Mouse (Mus musculus) midbrain, postnatal 0 days (tissue): ENCODE measurements around the gene 1700013H16Rik. TPM values are rescaled to one million over a fixed set of nuclear protein-coding genes. Genes with fewer than 3 reads are reported as not detected.
A peak's percentile ranks its signal among the peaks of the same experiment; 100 is the strongest.
"Not testable (repeated sequence)": the region's sequence is repeated elsewhere in the genome, so short reads cannot be mapped to it uniquely, and the experiment has no call there.

Source experiments
- ATAC-seq: fragments of 200-750 bp; cut with Nextera tagmentation; 2 replicates; pipeline ENCODE4 v1.8.0; 2017; ENCODE audit warnings: moderate number of reproducible peaks, mild to moderate bottlenecking, moderate TSS enrichment, moderate library complexity; ENCODE audit not compliant: low FRiP score
- DNase-seq: peaks from one replicate; pipeline ENCODE4 v3.0.0-alpha.2; 2015; ENCODE audit warnings: low spot score
- H3K27ac ChIP-seq: fragments of 300-500 bp; sonication (generic); 2 replicates; pipeline ENCODE4 v1.5.1; 2014; ENCODE audit warnings: low read depth, mild to moderate bottlenecking, low read length, mixed read lengths
- H3K27me3 ChIP-seq: fragments of 300-500 bp; sonication (generic); 2 replicates; pipeline ENCODE4 v1.6.1; 2014; ENCODE audit warnings: low read length, control low read depth, mixed read lengths; ENCODE audit not compliant: insufficient read depth
- H3K36me3 ChIP-seq: fragments of 300-500 bp; sonication (generic); 2 replicates; pipeline ENCODE4 v1.6.1; 2014; ENCODE audit warnings: low read length, control low read depth, mixed read lengths; ENCODE audit not compliant: insufficient read depth
- H3K4me1 ChIP-seq: fragments of 300-500 bp; sonication (generic); 2 replicates; pipeline ENCODE4 v1.6.1; 2014; ENCODE audit warnings: mild to moderate bottlenecking, control low read depth, antibody characterized with exemption, low read length, mixed read lengths; ENCODE audit not compliant: insufficient read depth
- H3K4me2 ChIP-seq: fragments of 300-500 bp; sonication (generic); 2 replicates; pipeline ENCODE4 v1.6.1; 2014; ENCODE audit warnings: low read depth, mild to moderate bottlenecking, low read length, mixed read lengths; ENCODE audit not compliant: poor library complexity, severe bottlenecking
- H3K4me3 ChIP-seq: fragments of 300-500 bp; sonication (generic); 2 replicates; pipeline ENCODE4 v1.5.1; 2014; ENCODE audit warnings: low read depth, mild to moderate bottlenecking, low read length, moderate library complexity
- H3K9ac ChIP-seq: fragments of 300-500 bp; sonication (generic); replicated peaks from 2 replicates; pipeline ENCODE4 v1.6.1; 2014; ENCODE audit warnings: mild to moderate bottlenecking, low read length, moderate library complexity, mixed read lengths; ENCODE audit not compliant: poor library complexity, severe bottlenecking
- H3K9me3 ChIP-seq: fragments of 300-500 bp; sonication (generic); 2 replicates; pipeline ENCODE4 v1.6.1; 2016; ENCODE audit warnings: low read length, control low read depth
- CTCF ChIP-seq: IDR thresholded peaks from 2 replicates; pipeline ENCODE4 v1.5.1; 2016; ENCODE audit warnings: antibody characterized with exemption, mild to moderate bottlenecking
- WGBS: fragments of 180-500 bp; shearing (Covaris S2); extraction: QIAGEN DNeasy Blood & Tissue Kit; methylation state at CpG from one replicate; pipeline ENCODE4 v1.1.7; 2014; 5-methylcytosine and 5-hydroxymethylcytosine counted together
- polyA plus RNA-seq: library from polyadenylated mRNA; unstranded; fragments of >200 nt; fragmentation: Nextera tagmentation; extraction: Ambion mirVana; gene quantifications from 2 replicates; pipeline ENCODE4 v1.2.1, GENCODE M21; 2015
- total RNA-seq: library from RNA; depleted of rRNA; stranded (reverse); fragments of >200 nt; gene quantifications from 2 replicates; pipeline ENCODE4 v1.2.3, GENCODE M21; 2014; rRNA removed

1700013H16Rik gene
- total RNA-seq (not detected in 2 replicates), polyA plus RNA-seq (not detected in 2 replicates)

GRCm38 (mm10) chrX:53757736-53758135, at the start of gene 1700013H16Rik:
1700013H16Rik (minus strand) TSS chrX:53757831.
- no peak within 1 kb of the TSS for H3K27ac ChIP-seq
- H3K9me3 ChIP-seq: peaks cover 5% of the 10 kb centered on the region; the same call in 1 of the 2 replicates
- no peak within 1 kb of the TSS for H3K4me3 ChIP-seq
- no peak for TF ChIP-seq CTCF
- H3K9ac ChIP-seq: no peak within 1 kb of the TSS
- H3K4me2 ChIP-seq: no peak within 1 kb of the TSS
- no peaks in the 10 kb centered on the region for H3K36me3 ChIP-seq
- no peaks in the 10 kb centered on the region for H3K4me1 ChIP-seq
- 91% methylated on average over 16 of the region's 16 CpGs for WGBS
- DNase-seq (no peak), ATAC-seq (no peak)
- H3K27me3 ChIP-seq: no peaks in the 10 kb centered on the region

GRCm38 (mm10) chrX:53799074-53799473, 41.4 kb upstream of the 1700013H16Rik start:
- ATAC-seq (no peak), DNase-seq (peak; percentile 45)
- Histone ChIP-seq H3K4me1 (no peaks in the 10 kb centered on the region), H3K9me3 (no peaks in the 10 kb centered on the region), H3K4me2 (no peak overlapping the region), H3K27me3 (no peaks in the 10 kb centered on the region), H3K36me3 (no peaks in the 10 kb centered on the region), H3K9ac (no peak overlapping the region), H3K27ac (no peak overlapping the region), H3K4me3 (no peak overlapping the region)
- peak; percentile 64 for TF ChIP-seq CTCF
- WGBS: 31% methylated on average over 3 of the region's 3 CpGs

- not testable (repeated sequence) for H3K4me1 ChIP-seq, H3K9ac ChIP-seq, H3K9me3 ChIP-seq, H3K27ac ChIP-seq, DNase-seq, H3K4me3 ChIP-seq, H3K4me2 ChIP-seq, H3K27me3 ChIP-seq, H3K36me3 ChIP-seq, ATAC-seq
- 80% methylated on average over 10 of the region's 11 CpGs for WGBS
Observed at GRCm38 (mm10) chrX:53797519-53797918, 39.9 kb upstream of the 1700013H16Rik start, which contains the start of gene Xlr. Xlr (minus strand) TSS chrX:53797706.

- DNase-seq (no peak), ATAC-seq (no peak)
- Histone ChIP-seq H3K4me2 (no peak within 1 kb of the TSS), H3K27ac (no peak within 1 kb of the TSS), H3K9me3 (no peaks in the 10 kb centered on the region), H3K9ac (no peak within 1 kb of the TSS), H3K36me3 (no peaks in the 10 kb centered on the region), H3K27me3 (no peaks in the 10 kb centered on the region), H3K4me1 (no peaks in the 10 kb centered on the region), H3K4me3 (no peak within 1 kb of the TSS)
- TF ChIP-seq CTCF: no peak
- WGBS: 93% methylated on average over 12 of the region's 12 CpGs
Observed at GRCm38 (mm10) chrX:53776276-53776675, 18.6 kb upstream of the 1700013H16Rik start, which contains the start of gene Zfp36l3. Zfp36l3 (minus strand) TSS chrX:53776394.

GRCm38 (mm10) chrX:53752851-53753250, 4.8 kb downstream of the 1700013H16Rik start:
- Histone ChIP-seq H3K4me1 (no peaks in the 10 kb centered on the region), H3K9me3 (peaks cover 5% of the 10 kb centered on the region; the same call in 1 of the 2 replicates), H3K36me3 (no peaks in the 10 kb centered on the region), H3K4me3 (no peak overlapping the region), H3K27me3 (no peaks in the 10 kb centered on the region), H3K27ac (no peak overlapping the region), H3K4me2 (no peak overlapping the region), H3K9ac (no peak overlapping the region)
- ATAC-seq (no peak), DNase-seq (no peak)
- TF ChIP-seq CTCF: no peak
- WGBS: 71% methylated on average over 1 of the region's 1 CpGs

- no peak overlapping the region for H3K27ac ChIP-seq
- WGBS: 86% methylated on average over 2 of the region's 2 CpGs
- H3K4me3 ChIP-seq: no peak overlapping the region
- H3K9me3 ChIP-seq: no peaks in the 10 kb centered on the region
- no peaks in the 10 kb centered on the region for H3K4me1 ChIP-seq
- no peak for DNase-seq
- ATAC-seq: no peak
- H3K36me3 ChIP-seq: no peaks in the 10 kb centered on the region
- no peak for TF ChIP-seq CTCF
- no peak overlapping the region for H3K4me2 ChIP-seq
- H3K9ac ChIP-seq: no peak overlapping the region
- no peaks in the 10 kb centered on the region for H3K27me3 ChIP-seq
Observed at GRCm38 (mm10) chrX:53728967-53729366, 28.7 kb downstream of the 1700013H16Rik start.
